13 mouse cellular contexts compared by ENCODE assay signal in the genomic region with DNA sequence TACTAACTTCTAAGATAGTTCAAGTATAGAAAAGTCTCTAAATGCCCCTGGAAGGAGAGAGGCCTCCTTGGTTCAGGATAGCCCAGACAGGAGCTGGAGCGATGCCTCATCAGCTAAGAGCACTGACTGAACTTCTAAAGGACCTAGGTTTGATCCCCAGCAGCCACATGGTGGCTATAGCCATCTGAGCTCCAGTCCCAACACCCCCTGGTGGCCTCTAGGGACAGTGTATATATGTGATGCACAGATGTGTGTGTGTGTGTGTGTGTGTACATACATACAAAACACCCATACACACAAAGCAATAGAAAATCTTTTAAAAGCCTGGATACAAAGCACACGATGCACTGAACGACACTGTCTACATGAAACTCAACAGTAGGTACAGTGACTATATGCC. TPM values are rescaled to one million over a fixed set of nuclear protein-coding genes. Genes with fewer than 3 reads are reported as not detected.
DNase-seq lines count a peak whose midpoint lies in the region; ATAC-seq and TF ChIP-seq lines count a peak whose summit lies in the region.
"Had no signal": no experiment of that assay in that cellular context is flagged by ENCODE, and none has a peak within 500 bp of the region (broad histone marks: within the 10 kb centered on the region; RNA-seq: fewer than 3 reads in every experiment).

No protein-coding gene starts in this region.

- H3K9ac ChIP-seq in intestine, postnatal 0 days (ENCODE audit: low read depth, low read length) = no peak overlapping the region
- no peak overlapping the region for H3K9ac ChIP-seq in intestine, embryonic 15.5 days
- H3K9ac ChIP-seq in liver, embryonic 14.5 days (replicated peaks) = no peak overlapping the region
- H3K9ac ChIP-seq: forebrain, embryonic 12.5 days; midbrain, embryonic 15.5 days; stomach, embryonic 15.5 days had no signal

- no peaks in the 10 kb centered on the region for H3K9me3 ChIP-seq in intestine, postnatal 0 days (ENCODE audit: control insufficient read depth)
- no peaks in the 10 kb centered on the region for H3K9me3 ChIP-seq in intestine, embryonic 15.5 days
- H3K9me3 ChIP-seq in liver, embryonic 14.5 days (ENCODE audit: control insufficient read depth, low read length) = no peaks in the 10 kb centered on the region
- H3K9me3 ChIP-seq: forebrain, embryonic 12.5 days; G1E; midbrain, embryonic 15.5 days; stomach, embryonic 15.5 days had no signal

- H3K4me2 ChIP-seq in intestine, postnatal 0 days (replicated peaks; ENCODE audit: low read depth) = no peak overlapping the region
- H3K4me2 ChIP-seq in intestine, embryonic 15.5 days (replicated peaks) = no peak overlapping the region
- H3K4me2 ChIP-seq in liver, embryonic 14.5 days (ENCODE audit: low read depth) = no peak overlapping the region
- H3K4me2 ChIP-seq: forebrain, embryonic 12.5 days; midbrain, embryonic 15.5 days; stomach, embryonic 15.5 days had no signal

- peak; percentile 48 for DNase-seq in 3T3-L1 (ENCODE audit: low read depth, low spot score)
- peak; percentile 51 for DNase-seq in T-cell, adult 2 months (ENCODE audit: low spot score)
- DNase-seq in liver, embryonic 14.5 days (ENCODE audit: low read depth in 3 of 3, low spot score in 3 of 3) = no peak
- DNase-seq in frontal cortex, adult 2 months (ENCODE audit: extremely low spot score in 1 of 2, low spot score in 1 of 2) = no peak
- no peak for DNase-seq in embryo, embryonic 9.5 days (ENCODE audit: extremely low spot score)
- DNase-seq: heart, adult 11 months had no signal

- no peak for ATAC-seq in intestine, postnatal 0 days
- no peak for ATAC-seq in intestine, embryonic 15.5 days
- ATAC-seq in liver, embryonic 14.5 days (ENCODE audit: insufficient read depth) = no peak
- no peak for ATAC-seq in activated CD4-positive, CD25-positive, alpha-beta regulatory T cell, adult 4 months
- ATAC-seq: midbrain, embryonic 15.5 days had no signal

- H3K36me3 ChIP-seq in intestine, postnatal 0 days (ENCODE audit: control insufficient read depth, insufficient read depth) = peaks cover 28% of the 10 kb centered on the region
- no peaks in the 10 kb centered on the region for H3K36me3 ChIP-seq in intestine, embryonic 15.5 days
- H3K36me3 ChIP-seq in liver, embryonic 14.5 days (replicated peaks; ENCODE audit: control insufficient read depth, insufficient read depth, low read depth) = no peaks in the 10 kb centered on the region
- H3K36me3 ChIP-seq: forebrain, embryonic 12.5 days had no signal

- TF ChIP-seq EP300 in liver, embryonic 14.5 days (IDR thresholded peaks at IDR 0.05; ENCODE audit: low read depth) = no peak

- no peak overlapping the region for H3K4me3 ChIP-seq in intestine, postnatal 0 days (ENCODE audit: low read depth, low read length)
- no peak overlapping the region for H3K4me3 ChIP-seq in intestine, embryonic 15.5 days (replicated peaks)
- no peak overlapping the region for H3K4me3 ChIP-seq in liver, embryonic 14.5 days (ENCODE audit: insufficient read depth in 1 of 2, low read depth in 2 of 2, low read length in 2 of 2)
- H3K4me3 ChIP-seq: forebrain, embryonic 12.5 days; midbrain, embryonic 15.5 days; stomach, embryonic 15.5 days had no signal

- no peak overlapping the region for H3K27ac ChIP-seq in intestine, postnatal 0 days (ENCODE audit: low read depth, low read length)
- no peak overlapping the region for H3K27ac ChIP-seq in intestine, embryonic 15.5 days
- no peak overlapping the region for H3K27ac ChIP-seq in liver, embryonic 14.5 days
- H3K27ac ChIP-seq: forebrain, embryonic 12.5 days; midbrain, embryonic 15.5 days; stomach, embryonic 15.5 days had no signal

- TF ChIP-seq CTCF in intestine, postnatal 0 days (IDR thresholded peaks at IDR 0.05; ENCODE audit: low read depth) = peak; percentile 56
- TF ChIP-seq CTCF in liver, embryonic 14.5 days (IDR thresholded peaks at IDR 0.05; ENCODE audit: low read depth) = peak; percentile 69

- 95% methylated on average over 3 of the region's 3 CpGs for WGBS in intestine, postnatal 0 days
- 93% methylated on average over 3 of the region's 3 CpGs for WGBS in intestine, embryonic 15.5 days
- WGBS in liver, embryonic 14.5 days (ENCODE audit: insufficient replicate concordance) = 78% methylated on average over 3 of the region's 3 CpGs

- no peaks in the 10 kb centered on the region for H3K27me3 ChIP-seq in intestine, postnatal 0 days (replicated peaks; ENCODE audit: control insufficient read depth, insufficient read depth, low read length)
- no peaks in the 10 kb centered on the region for H3K27me3 ChIP-seq in intestine, embryonic 15.5 days (replicated peaks)
- H3K27me3 ChIP-seq in liver, embryonic 14.5 days (ENCODE audit: control insufficient read depth, insufficient read depth, low read length) = no peaks in the 10 kb centered on the region
- H3K27me3 ChIP-seq: stomach, embryonic 15.5 days had no signal

- H3K4me1 ChIP-seq in intestine, postnatal 0 days (replicated peaks; ENCODE audit: control insufficient read depth, insufficient read depth, low read length) = no peaks in the 10 kb centered on the region
- H3K4me1 ChIP-seq in intestine, embryonic 15.5 days (replicated peaks) = no peaks in the 10 kb centered on the region
- peaks cover 19 to 24% of the 10 kb centered on the region in 2 experiments for H3K4me1 ChIP-seq in liver, embryonic 14.5 days (replicated peaks; ENCODE audit: control insufficient read depth in 2 of 2, insufficient read depth in 2 of 2, low read length in 1 of 2)
- H3K4me1 ChIP-seq: forebrain, embryonic 12.5 days; midbrain, embryonic 15.5 days; stomach, embryonic 15.5 days had no signal

RNA-seq across cellular contexts. Expression of a gene that starts 30.9 kb away (rescaled TPM):
- 2.6 and 3.3 TPM in 2 replicates for polyA plus RNA-seq in intestine, postnatal 0 days (2015; fragmentation: Nextera tagmentation; extraction: Ambion mirVana)
- 1.9 and 3.6 TPM in 2 replicates for polyA plus RNA-seq in intestine, embryonic 15.5 days (2015; fragmentation: Nextera tagmentation; extraction: Ambion mirVana)
- polyA plus RNA-seq in liver, embryonic 14.5 days (2012; rRNA removed) = 14.5 and 18.9 TPM in 2 replicates
- polyA plus RNA-seq in liver, embryonic 14.5 days (2014; fragmentation: Nextera tagmentation; extraction: Ambion mirVana) = 2.5 and 3.1 TPM in 2 replicates
- 10 to 100 TPM; 10.1 to 16.2 TPM for polyA plus RNA-seq in activated CD4-positive, CD25-positive, alpha-beta regulatory T cell, adult 4 months (2017; shearing (Covaris generic))
- polyA plus RNA-seq in frontal cortex, adult 2 months (2012; rRNA removed) = 53.4 and 66.2 TPM in 2 replicates

Comparison
In these comparisons a context has a peak if more than half of its experiments do, and no peak if none do; other contexts are left out.
1. DNase-seq: peak in 3T3-L1 (single experiment) and T-cell, adult 2 months (single experiment); none in liver, embryonic 14.5 days (0 of 3), frontal cortex, adult 2 months (0 of 2) and embryo, embryonic 9.5 days (single experiment).